Mouse (Mus musculus): ENCODE data around the gene Slc17a2. TPM values are rescaled to one million over a fixed set of nuclear protein-coding genes. Genes with fewer than 3 reads are reported as not detected.
A peak's percentile ranks its signal among the peaks of the same experiment; 100 is the strongest.

Slc17a2 gene
- polyA plus RNA-seq, 1 experiment from 2014 or later: 39.8 TPM

DNA sequence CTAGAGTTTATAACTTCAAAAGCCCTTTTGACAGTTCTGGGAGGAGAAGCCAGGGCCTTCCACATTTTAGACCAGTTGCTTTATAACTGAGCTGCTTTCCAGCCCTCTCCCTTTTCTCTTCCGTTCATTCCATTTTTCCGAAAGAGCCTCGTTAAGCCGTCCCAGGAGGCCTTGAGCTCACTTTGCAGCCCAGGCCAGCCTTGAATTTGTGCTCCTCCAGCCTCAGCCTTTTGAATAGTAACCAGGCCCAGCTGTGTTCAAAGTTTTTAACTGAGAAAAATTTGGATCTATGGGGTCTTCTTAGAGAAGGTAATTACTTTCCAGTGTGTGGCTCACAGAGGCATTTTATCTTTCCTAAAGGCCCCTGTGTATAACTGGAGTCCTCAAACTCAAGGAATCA, 39.1 kb downstream of the Slc17a2 start:
- no peak for ATAC-seq
- TF ChIP-seq EP300 (IDR thresholded peaks at IDR 0.05; ENCODE audit: low read depth): no peak
- no peak for TF ChIP-seq CTCF (IDR thresholded peaks at IDR 0.05; ENCODE audit: low read depth)

DNA sequence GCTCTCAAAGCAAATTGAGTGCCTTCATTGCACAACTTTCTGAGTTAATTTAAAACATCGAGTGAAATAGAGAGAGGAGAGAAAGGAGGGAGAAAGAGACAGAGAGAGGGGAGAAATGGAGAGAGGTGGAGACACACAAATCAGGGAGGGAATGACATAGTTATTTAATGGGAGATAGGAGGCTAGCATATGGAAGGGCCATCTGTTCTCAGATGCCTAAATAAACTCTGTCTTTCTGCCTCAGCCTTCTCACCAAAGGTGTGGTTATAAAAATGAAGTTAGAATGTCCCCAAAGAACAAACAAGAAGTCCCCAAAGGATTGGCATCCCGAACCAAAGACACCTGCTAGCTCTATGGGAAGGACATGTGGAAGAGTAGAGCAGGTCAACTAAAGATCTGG, 42.5 kb downstream of the Slc17a2 start:
- Histone ChIP-seq H3K4me3 (ENCODE audit: low read depth, low read length) (no peak overlapping the region), H3K9ac (replicated peaks) (no peak overlapping the region), H3K27ac (ENCODE audit: low read depth) (no peak overlapping the region), H3K36me3 (replicated peaks; ENCODE audit: insufficient read depth, low read length) (no peaks in the 10 kb centered on the region; the same call in 1 of the 2 replicates), H3K27me3 (ENCODE audit: insufficient read depth, low read length) (no peaks in the 10 kb centered on the region), H3K9me3 (ENCODE audit: low read length) (no peaks in the 10 kb centered on the region), H3K4me2 (ENCODE audit: low read depth, low read length) (no peak overlapping the region), H3K4me1 (ENCODE audit: insufficient read depth) (no peaks in the 10 kb centered on the region)
- DNase-seq (no peak), ATAC-seq (no peak)
- TF ChIP-seq EP300 (IDR thresholded peaks at IDR 0.05; ENCODE audit: low read depth) (no peak), CTCF (IDR thresholded peaks at IDR 0.05; ENCODE audit: low read depth) (no peak)
- WGBS (ENCODE audit: insufficient replicate concordance): 57% methylated on average over 2 of the region's 2 CpGs

More for the DNA sequence above, 39.1 kb downstream of the Slc17a2 start:
- Histone ChIP-seq H3K9ac (replicated peaks) (no peak overlapping the region), H3K4me2 (ENCODE audit: low read depth, low read length) (no peak overlapping the region), H3K36me3 (replicated peaks; ENCODE audit: insufficient read depth, low read length) (no peaks in the 10 kb centered on the region; the same call in 1 of the 2 replicates), H3K27ac (ENCODE audit: low read depth) (no peak overlapping the region), H3K4me3 (ENCODE audit: low read depth, low read length) (no peak overlapping the region), H3K27me3 (ENCODE audit: insufficient read depth, low read length) (no peaks in the 10 kb centered on the region), H3K4me1 (ENCODE audit: insufficient read depth) (0 out of 2 replicates have a peak, but pooled peaks cover 3% of the 10 kb centered on the region), H3K9me3 (ENCODE audit: low read length) (no peaks in the 10 kb centered on the region)
- 87% methylated on average over 4 of the region's 4 CpGs for WGBS (ENCODE audit: insufficient replicate concordance)
- no peak for DNase-seq

DNA sequence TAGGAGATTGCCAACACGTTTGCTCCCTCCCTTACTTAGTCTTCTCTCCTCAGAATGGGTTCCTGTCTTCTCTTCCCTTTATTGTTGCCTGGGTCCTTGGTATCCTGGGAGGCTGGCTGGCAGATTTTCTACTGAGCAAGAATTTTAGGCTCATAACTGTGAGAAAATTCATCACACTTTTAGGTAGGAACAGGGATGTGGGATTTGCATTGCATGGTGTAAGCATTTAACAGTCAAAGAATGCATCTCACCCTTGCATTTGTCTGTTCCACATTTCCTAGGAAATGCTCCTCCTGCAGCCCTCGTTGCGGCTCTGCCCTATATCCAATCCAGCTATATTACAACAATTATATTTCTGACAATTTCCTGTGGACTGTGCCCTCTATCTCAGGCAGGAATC, 49.6 kb downstream of the Slc17a2 start:
- ATAC-seq (no peak), DNase-seq (no peak)
- H3K4me2 ChIP-seq (ENCODE audit: low read depth, low read length): no peak overlapping the region
- TF ChIP-seq CTCF (IDR thresholded peaks at IDR 0.05; ENCODE audit: low read depth) (no peak), EP300 (IDR thresholded peaks at IDR 0.05; ENCODE audit: low read depth) (no peak)
- WGBS (ENCODE audit: insufficient replicate concordance): 57% methylated on average over 3 of the region's 3 CpGs
- no peaks in the 10 kb centered on the region for H3K27me3 ChIP-seq (ENCODE audit: insufficient read depth, low read length)
- H3K4me1 ChIP-seq (ENCODE audit: insufficient read depth): no peaks in the 10 kb centered on the region; the same call in 1 of the 2 replicates
- no peaks in the 10 kb centered on the region for H3K9me3 ChIP-seq (ENCODE audit: low read length)
- no peak overlapping the region for H3K4me3 ChIP-seq (ENCODE audit: low read depth, low read length)
- no peaks in the 10 kb centered on the region for H3K36me3 ChIP-seq (replicated peaks; ENCODE audit: insufficient read depth, low read length)
- H3K27ac ChIP-seq (ENCODE audit: low read depth): no peak overlapping the region
- no peak overlapping the region for H3K9ac ChIP-seq (replicated peaks)

DNA sequence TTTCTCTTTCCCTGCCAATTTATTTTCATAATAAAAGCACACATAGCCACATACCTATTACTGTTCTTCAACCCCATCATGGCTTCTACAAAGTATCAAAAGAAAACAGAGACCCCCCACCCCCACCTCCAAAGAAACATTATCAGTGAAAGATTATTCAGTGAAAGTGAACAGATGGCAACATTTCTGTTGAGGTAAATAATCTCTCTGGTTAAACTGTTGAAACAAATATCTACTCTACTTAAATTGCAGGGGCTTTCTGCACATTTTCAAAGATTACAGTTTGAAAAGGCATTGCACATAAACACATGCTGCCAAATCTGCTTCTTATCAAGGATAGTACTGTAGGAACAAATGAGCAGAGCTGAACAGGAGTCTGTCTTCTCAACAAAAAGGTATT, 55.0 kb downstream of the Slc17a2 start:
- Histone ChIP-seq H3K9me3 (ENCODE audit: low read length) (no peaks in the 10 kb centered on the region), H3K4me3 (ENCODE audit: low read depth, low read length) (no peak overlapping the region), H3K27ac (ENCODE audit: low read depth) (no peak overlapping the region), H3K4me2 (ENCODE audit: low read depth, low read length) (no peak overlapping the region), H3K9ac (replicated peaks) (no peak overlapping the region), H3K27me3 (ENCODE audit: insufficient read depth, low read length) (no peaks in the 10 kb centered on the region), H3K36me3 (replicated peaks; ENCODE audit: insufficient read depth, low read length) (no peaks in the 10 kb centered on the region), H3K4me1 (ENCODE audit: insufficient read depth) (no peaks in the 10 kb centered on the region)
- ATAC-seq (no peak), DNase-seq (no peak)
- TF ChIP-seq CTCF (IDR thresholded peaks at IDR 0.05; ENCODE audit: low read depth) (no peak), EP300 (IDR thresholded peaks at IDR 0.05; ENCODE audit: low read depth) (no peak)

DNA sequence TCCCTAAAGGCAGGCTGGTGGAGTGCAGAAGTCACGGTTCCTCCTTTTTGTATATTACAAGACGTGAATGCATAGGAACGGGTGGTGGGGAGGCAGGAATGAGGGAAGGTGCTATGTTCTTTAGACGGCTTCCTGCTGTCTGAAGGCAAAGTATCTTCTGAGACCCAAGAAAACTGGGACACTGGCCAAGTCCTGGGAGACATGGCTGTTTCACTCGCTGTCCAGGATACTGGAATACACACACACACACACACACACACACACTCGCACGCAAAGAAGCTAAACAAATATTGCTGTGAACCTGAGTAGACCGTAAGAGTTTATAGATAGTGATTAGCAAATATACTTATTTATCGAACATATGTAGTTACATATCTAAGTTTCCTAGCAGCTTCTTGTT, 57.9 kb downstream of the Slc17a2 start:
- H3K4me3 ChIP-seq (ENCODE audit: low read depth, low read length): no peak overlapping the region
- 50% methylated on average over 9 of the region's 9 CpGs for WGBS (ENCODE audit: insufficient replicate concordance)
- ATAC-seq: no peak

DNA sequence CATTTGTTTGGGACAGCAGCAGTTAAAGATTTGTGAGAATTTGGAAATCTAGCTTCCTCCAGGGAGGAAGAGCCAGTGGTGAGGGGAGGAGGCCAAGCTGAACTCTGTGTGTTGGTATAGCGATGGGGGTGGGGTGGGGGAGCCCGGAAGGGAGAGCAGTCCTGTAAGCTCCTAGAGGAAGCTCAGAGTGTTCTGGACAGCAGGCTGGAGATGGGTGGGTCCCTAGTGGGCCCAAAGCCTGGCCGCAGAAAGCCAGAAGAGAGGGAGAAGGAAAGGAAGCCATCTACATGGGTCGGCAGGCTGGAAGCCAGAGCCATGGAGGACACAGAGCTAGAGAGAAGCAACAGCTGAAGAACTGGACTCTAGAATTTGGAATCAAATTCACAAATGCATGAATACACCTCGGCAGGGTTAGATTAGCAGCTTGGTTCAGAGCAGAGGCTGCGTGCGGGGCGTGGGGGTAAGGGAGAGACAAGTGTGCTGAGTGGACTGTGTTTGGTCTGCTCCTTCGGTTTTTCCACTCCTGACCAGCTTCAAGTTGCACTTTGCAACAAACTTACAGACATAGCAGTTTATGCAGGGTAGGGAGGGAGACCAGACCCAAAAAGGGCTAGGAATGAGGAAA, 59.4 kb downstream of the Slc17a2 start:
- no peaks in the 10 kb centered on the region for H3K36me3 ChIP-seq (replicated peaks; ENCODE audit: insufficient read depth, low read length)
- DNase-seq (peak; percentile 61), ATAC-seq (peak; percentile 58)
- WGBS (ENCODE audit: insufficient replicate concordance): 52% methylated on average over 9 of the region's 9 CpGs
- TF ChIP-seq CTCF (IDR thresholded peaks at IDR 0.05; ENCODE audit: low read depth) (no peak), EP300 (IDR thresholded peaks at IDR 0.05; ENCODE audit: low read depth) (no peak)
- no peaks in the 10 kb centered on the region for H3K27me3 ChIP-seq (ENCODE audit: insufficient read depth, low read length)
- peak overlapping the region; percentile 60 for H3K4me2 ChIP-seq (ENCODE audit: low read depth, low read length)
- H3K9ac ChIP-seq (replicated peaks): peak overlapping the region; percentile 5
- peak overlapping the region; percentile 16 for H3K4me3 ChIP-seq (ENCODE audit: low read depth, low read length)
- H3K9me3 ChIP-seq (ENCODE audit: low read length): no peaks in the 10 kb centered on the region
- H3K27ac ChIP-seq (ENCODE audit: low read depth): peak overlapping the region; percentile 81
- peaks cover 11% of the 10 kb centered on the region for H3K4me1 ChIP-seq (ENCODE audit: insufficient read depth)

More for the DNA sequence above, 57.9 kb downstream of the Slc17a2 start:
- H3K9ac ChIP-seq (replicated peaks): no peak overlapping the region
- no peak overlapping the region for H3K4me2 ChIP-seq (ENCODE audit: low read depth, low read length)
- no peaks in the 10 kb centered on the region for H3K36me3 ChIP-seq (replicated peaks; ENCODE audit: insufficient read depth, low read length)
- TF ChIP-seq CTCF (IDR thresholded peaks at IDR 0.05; ENCODE audit: low read depth): no peak
- TF ChIP-seq EP300 (IDR thresholded peaks at IDR 0.05; ENCODE audit: low read depth): no peak
- DNase-seq: peak; percentile 51
- H3K4me1 ChIP-seq (ENCODE audit: insufficient read depth): peaks cover 6% of the 10 kb centered on the region
- no peaks in the 10 kb centered on the region for H3K27me3 ChIP-seq (ENCODE audit: insufficient read depth, low read length)
- H3K27ac ChIP-seq (ENCODE audit: low read depth): no peak overlapping the region
- no peaks in the 10 kb centered on the region for H3K9me3 ChIP-seq (ENCODE audit: low read length)
